ENCODE assay signal across 8 mouse cellular contexts in genomic region chr7:116115991-116116390, GRCm38 (mm10).
"Had no signal": no experiment of that assay in that cellular context is flagged by ENCODE, and none has a peak within 500 bp of the region (broad histone marks: within the 10 kb centered on the region; RNA-seq: fewer than 3 reads in every experiment).

No protein-coding gene starts in this region.

- DNase-seq: kidney, adult 9 months; kidney, postnatal 36 days; layer of hippocampus, adult 9-11 months; lung, adult 2 months; lung, postnatal 36 days; midbrain, embryonic 14.5 days; thymus, adult 2 months; thymus, postnatal 25 days had no signal
